Mouse (Mus musculus) layer of hippocampus, postnatal 14 days (tissue): Measurements from ENCODE around the gene Clec12b. TPM values are rescaled to one million over a fixed set of nuclear protein-coding genes. Genes with fewer than 3 reads are reported as not detected.

Experiments
- DNase-seq, 2 experiments: peaks; one replicate each; pipeline ENCODE4 v3.0.0; 2021 to 2022; ENCODE audit warnings: low spot score in 2 of 2, mixed read lengths in 1 of 2
- long read RNA-seq, 2 experiments: library from polyadenylated mRNA; stranded (forward); transcript quantifications; one replicate each; pipeline ENCODE4 v2.0.0; 2021
- total RNA-seq, 2 experiments: library from RNA; stranded (reverse); gene quantifications; 2 replicates each; pipeline ENCODE4 v1.2.3; 2021

Clec12b gene
- not detected for total RNA-seq
- long read RNA-seq, experiment 1 = 0 reads
- long read RNA-seq, experiment 2 = 0 reads

- DNase-seq = no peak
These were observed at the start of gene Clec12b for GRCm38 (mm10) chr6:129385774-129386173. Clec12b (minus strand) TSS chr6:129385874.

DNA sequence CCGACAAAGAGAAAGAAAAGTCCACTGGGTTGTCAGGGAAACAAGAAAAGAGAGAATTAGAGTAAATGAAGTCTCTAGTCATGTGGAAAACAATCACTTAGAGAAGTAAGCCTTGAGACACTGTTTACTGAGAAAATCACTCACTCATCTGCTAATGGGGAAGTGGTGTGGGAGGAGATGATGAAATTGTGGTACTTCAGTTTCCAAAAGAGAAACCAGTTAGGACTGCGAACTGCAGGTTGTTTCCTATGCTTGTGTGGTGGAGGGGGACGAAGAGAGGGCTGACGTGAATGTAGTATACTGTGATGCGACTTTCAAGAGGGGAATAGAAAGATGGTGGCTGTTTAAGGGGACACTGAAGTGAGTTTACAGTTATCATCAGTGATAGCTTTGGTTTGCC is 48.6 kb upstream of the Clec12b start:
- DNase-seq = no peak

GRCm38 (mm10) chr6:129427281-129427680 is 41.6 kb upstream of the Clec12b start:
- DNase-seq = no peak

- DNase-seq = no peak
These were observed 40.1 kb upstream of the Clec12b start for GRCm38 (mm10) chr6:129425812-129426211.

GRCm38 (mm10) chr6:129425217-129425616 is 39.5 kb upstream of the Clec12b start:
- DNase-seq = no peak

DNA sequence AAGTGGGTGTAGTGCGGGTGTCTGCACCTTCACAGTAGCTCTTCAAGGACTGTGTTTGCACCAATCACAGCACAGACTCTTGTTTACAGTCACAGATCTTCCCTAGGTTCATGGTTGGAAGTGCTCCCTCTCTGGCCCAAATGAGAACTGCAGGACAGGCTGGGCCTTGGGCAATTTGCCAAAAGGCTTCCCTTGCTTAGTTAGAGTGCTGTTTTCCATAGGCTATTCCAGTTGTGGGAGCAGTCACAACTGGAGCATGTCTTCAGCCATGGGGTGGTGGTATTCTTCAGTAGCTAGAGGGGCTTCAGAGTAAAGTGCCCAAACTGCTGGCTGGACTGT is 38.0 kb upstream of the Clec12b start:
- DNase-seq = peak; percentile 71

GRCm38 (mm10) chr6:129423040-129423733 is 37.5 kb upstream of the Clec12b start:
- DNase-seq = no peak

DNA sequence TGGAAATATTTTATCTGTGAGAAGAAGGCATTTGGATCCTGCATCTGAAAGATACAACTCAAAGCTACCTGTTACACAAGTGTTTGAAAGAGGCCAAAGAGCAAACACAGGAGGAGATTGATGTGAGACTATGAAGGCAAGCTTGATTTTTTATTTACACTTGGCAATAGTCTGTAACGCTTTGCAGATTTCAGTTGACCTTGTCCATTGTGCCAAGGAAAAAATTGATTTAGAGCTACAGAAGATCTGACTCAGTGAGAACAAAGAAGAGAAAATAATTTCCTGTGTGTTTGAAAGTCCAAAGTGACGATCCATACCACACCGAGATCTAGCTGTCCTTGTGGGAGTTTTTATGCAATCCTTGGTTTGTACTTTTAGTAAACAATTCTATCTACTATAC is 36.6 kb upstream of the Clec12b start:
- no peak for DNase-seq

GRCm38 (mm10) chr6:129414177-129414576 is 28.5 kb upstream of the Clec12b start:
- DNase-seq = no peak

DNA sequence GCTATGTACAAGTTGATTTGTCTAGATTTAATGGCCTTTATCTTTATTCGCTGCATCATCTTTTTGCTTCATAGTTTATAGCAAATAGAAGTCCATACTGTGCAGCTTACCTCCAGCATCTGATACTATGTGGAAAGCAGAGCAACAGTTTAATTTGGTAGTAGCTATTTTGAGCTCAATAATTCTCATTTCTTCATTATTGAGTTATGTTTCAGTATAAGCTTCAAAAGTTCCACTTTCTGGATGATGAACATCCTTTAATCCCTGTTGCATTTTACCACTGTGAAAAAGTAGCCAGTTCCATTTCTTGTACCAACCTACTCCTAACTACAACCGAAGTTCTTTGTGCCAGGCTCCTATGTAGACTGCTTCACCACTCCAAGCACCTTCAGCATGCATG is 22.9 kb upstream of the Clec12b start, which contains the start of gene Clec9a:
Gene Clec9a (plus strand): TSS at position 301 of the 400 bp plus-strand sequence.
- no peak for DNase-seq

GRCm38 (mm10) chr6:129407324-129407723 is 21.6 kb upstream of the Clec12b start:
- DNase-seq = no peak

- no peak for DNase-seq
These were observed 20.3 kb upstream of the Clec12b start for GRCm38 (mm10) chr6:129405999-129406398.

GRCm38 (mm10) chr6:129403391-129403790 is 17.7 kb upstream of the Clec12b start:
- no peak for DNase-seq

- no peak for DNase-seq
These were observed 16.7 kb upstream of the Clec12b start for GRCm38 (mm10) chr6:129402404-129402803.

GRCm38 (mm10) chr6:129399945-129400344 is 14.3 kb upstream of the Clec12b start:
- DNase-seq = no peak

DNA sequence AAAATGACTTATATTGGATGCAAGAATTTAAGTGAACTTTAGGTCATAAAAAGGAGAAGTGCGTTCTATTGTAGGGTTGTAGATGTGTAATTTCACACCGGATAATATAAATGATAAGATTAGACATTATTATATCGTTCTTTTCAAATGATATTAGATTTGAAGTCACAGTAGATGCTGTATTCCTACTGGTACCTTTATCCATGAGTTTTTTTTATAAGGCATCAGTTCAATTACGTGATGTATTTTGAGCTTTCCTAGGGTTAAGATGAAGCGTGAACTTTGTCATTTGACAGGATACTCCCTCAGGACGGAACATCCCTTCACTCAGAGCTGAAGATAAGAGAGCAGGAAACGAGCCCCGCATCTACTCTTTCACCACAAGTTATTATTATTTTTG is 11.3 kb upstream of the Clec12b start, which contains the start of gene Clec1b:
Gene Clec1b (plus strand): TSS at position 301 of the 400 bp plus-strand sequence.
- DNase-seq = no peak

DNA sequence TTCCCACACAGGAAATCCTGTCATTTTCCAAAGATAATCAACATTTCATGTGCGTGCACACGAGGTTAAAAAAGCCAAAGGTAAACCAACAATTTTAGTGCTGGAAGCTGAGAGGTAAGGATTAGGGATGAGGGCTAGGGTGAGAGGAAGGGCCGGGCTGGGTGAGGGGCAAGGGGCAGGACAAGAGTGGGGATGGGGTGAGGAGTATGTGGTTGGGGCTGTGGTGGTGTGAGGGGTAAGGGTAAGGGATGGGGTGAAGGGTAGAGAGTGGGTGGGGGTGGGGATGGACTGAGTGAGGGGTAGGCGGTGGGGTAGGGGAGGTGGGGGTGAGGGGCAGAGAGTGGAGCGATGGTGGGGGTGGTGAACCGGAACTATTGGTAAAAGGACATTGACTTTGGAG is 8.1 kb upstream of the Clec12b start:
- DNase-seq = no peak

- DNase-seq = peak in 1 of 2 experiments; percentile 37
These were observed 7.5 kb upstream of the Clec12b start for GRCm38 (mm10) chr6:129393087-129393720.

DNA sequence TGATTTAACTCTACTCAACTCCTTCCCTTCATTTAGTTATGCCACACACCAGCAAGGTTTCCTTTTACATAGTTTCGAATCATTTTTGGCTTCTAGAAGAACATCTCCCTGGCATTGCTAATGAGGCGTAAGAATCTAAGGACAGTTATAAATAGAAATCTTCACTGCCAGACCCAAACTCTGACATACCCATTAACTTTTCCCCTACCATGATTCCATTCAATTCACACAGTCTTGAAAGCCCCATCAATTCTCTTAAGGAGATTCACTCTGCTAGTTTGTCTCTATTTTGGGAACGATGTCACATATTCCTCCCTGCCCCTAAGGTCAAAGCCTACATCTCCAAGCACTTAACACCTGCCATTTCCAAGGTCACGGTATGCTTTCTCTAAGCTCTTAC is 674 bp downstream of the Clec12b start:
- DNase-seq = no peak

- DNase-seq = no peak
These were observed 2.2 kb downstream of the Clec12b start for GRCm38 (mm10) chr6:129383466-129383865.

DNA sequence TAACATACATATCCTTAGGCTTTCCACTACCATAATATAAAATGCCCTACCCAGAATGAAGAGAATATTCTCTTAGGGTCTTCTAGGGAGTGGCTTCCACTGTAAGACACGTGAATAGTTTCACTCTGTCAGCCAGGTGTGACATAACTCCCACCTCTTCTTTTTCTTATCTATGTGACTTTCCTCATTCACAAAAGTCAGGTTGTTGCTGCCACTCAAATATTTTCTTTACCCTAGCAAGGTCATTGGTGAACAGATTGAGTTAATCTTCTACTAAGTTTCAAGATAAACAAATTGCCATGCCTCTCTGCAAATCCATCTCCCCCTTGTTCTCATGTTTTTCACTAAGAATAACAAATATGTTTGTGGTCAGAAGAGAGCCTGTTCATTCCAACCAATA is 3.9 kb downstream of the Clec12b start:
- DNase-seq = no peak

GRCm38 (mm10) chr6:129380454-129380853 is 5.2 kb downstream of the Clec12b start:
- DNase-seq = no peak
